Mouse (Mus musculus) C2C12 (cell line): ENCODE measurements around the gene Olfr222.

Experiments used
- CEBPB ChIP-seq: IDR thresholded peaks from one replicate; pipeline ENCODE4 v1.6.1; 2011; ENCODE audit warnings: low read depth, mild to moderate bottlenecking, control low read depth, moderate library complexity
- CTCF ChIP-seq: IDR thresholded peaks from one replicate; pipeline ENCODE4 v1.5.1; 2011; ENCODE audit not compliant: control insufficient read depth, insufficient read depth, insufficient read length
- MYOD1 ChIP-seq: IDR thresholded peaks from one replicate; pipeline ENCODE4 v1.6.1; 2011; ENCODE audit warnings: low read depth; ENCODE audit not compliant: control insufficient read depth, insufficient read length
- MYOG ChIP-seq: IDR thresholded peaks from one replicate; pipeline ENCODE4 v1.6.1; 2011; ENCODE audit not compliant: control insufficient read depth, insufficient read length; ENCODE audit errors: extremely low read depth

- no peak for TF ChIP-seq CEBPB
- TF ChIP-seq CTCF = no peak
- TF ChIP-seq MYOD1 = no peak
- no peak for TF ChIP-seq MYOG
Observed at GRCm38 (mm10) chr11:59562336-59562735, 13.7 kb downstream of the Olfr222 start.
